Mouse (Mus musculus): ENCODE measurements around the gene Psmd4. TPM values are rescaled to one million over a fixed set of nuclear protein-coding genes. Genes with fewer than 3 reads are reported as not detected.
"Not testable (repeated sequence)": the region's sequence is repeated elsewhere in the genome, so short reads cannot be mapped to it uniquely, and the experiment has no call there.

Gene Psmd4
- polyA plus RNA-seq, 1 experiment from 2014 or later = 205 TPM

DNA sequence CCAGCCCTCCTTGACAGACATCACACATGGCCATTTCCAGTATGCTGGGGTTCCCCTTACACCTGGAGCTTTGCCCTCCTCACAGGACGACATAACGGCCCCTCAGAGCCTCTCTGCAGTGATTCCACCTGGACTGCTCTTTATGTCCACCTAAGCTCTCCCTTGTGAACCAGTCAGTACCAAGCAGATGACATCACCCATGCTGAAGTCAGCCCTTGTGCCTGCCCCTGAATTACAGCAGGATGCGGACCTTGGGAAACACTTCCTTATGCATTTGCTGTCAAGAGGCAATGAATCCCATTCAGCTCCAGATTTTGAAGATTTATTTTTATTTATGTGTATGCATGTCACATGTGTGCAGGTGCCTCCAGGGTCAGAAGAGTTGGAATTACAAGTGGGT, 5.5 kb upstream of the Psmd4 start:
- Histone ChIP-seq H3K36me3 (no peaks in the 10 kb centered on the region), H3K27ac (no peak overlapping the region), H3K4me1 (replicated peaks) (0 out of 2 replicates have a peak, but pooled peaks cover under 1% of the 10 kb centered on the region), H3K27me3 (replicated peaks) (no peaks in the 10 kb centered on the region), H3K9ac (no peak overlapping the region), H3K4me3 (replicated peaks) (no peak overlapping the region), H3K4me2 (replicated peaks) (no peak overlapping the region), H3K9me3 (no peaks in the 10 kb centered on the region)
- 58% methylated on average over 3 of the region's 3 CpGs for WGBS
- no peak for ATAC-seq

DNA sequence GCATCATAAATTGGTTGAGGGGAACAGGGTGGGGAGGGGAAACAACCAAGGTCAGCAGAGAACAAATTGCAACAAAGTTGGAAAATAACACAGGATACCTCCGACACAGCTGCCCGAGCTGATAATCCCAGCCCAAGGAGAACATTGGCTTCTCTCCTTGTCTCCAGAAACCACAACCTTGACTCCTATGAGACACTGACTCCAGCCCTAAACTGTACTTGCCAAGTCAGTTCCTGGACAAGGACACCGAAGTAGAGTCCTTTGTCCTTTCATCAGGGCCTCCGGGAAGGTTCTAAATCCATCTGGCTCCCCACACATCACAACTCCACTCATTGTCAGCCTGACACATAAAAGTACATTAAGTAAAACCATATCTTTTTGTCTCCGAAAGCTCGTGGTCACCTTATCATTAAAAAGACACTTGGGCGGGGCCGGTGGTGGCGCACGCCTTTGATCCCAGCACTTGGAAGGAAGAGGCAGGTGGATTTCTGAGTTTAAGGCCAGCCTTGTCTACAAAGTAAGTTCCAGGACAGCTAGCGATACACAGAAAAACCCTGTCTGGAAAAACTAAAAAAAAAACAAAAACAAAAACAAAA, 4.1 kb upstream of the Psmd4 start:
- ATAC-seq = no peak
- Histone ChIP-seq H3K27me3 (replicated peaks) (no peaks in the 10 kb centered on the region), H3K9ac (no peak overlapping the region), H3K4me2 (replicated peaks) (no peak overlapping the region), H3K27ac (no peak overlapping the region), H3K4me3 (replicated peaks) (no peak overlapping the region), H3K36me3 (no peaks in the 10 kb centered on the region), H3K9me3 (no peaks in the 10 kb centered on the region), H3K4me1 (replicated peaks) (peaks cover 4% of the 10 kb centered on the region)
- 87% methylated on average over 11 of the region's 11 CpGs for WGBS

DNA sequence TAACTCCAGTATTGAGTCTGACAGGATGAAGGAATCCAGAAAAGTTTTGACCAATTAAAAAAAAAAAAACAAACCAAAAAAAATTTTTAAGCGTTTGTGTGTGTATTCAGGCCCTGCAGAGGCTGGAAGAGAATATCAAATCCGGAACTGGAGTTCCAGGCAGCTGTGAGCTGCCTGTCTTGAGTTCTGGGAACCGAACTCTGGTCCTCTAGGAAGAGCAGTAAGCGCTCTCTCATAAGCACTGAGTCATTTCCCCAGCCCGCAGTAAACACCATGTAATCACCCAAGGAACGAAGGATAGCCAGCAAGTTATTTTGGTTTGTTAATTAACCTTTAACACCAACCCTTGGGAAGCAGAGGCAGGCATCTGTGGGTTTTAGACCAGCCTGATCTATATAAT, 837 bp upstream of the Psmd4 start:
- no peak for ATAC-seq
- Histone ChIP-seq H3K4me1 (replicated peaks) (peaks cover 9% of the 10 kb centered on the region), H3K9ac (no peak overlapping the region), H3K27ac (no peak overlapping the region), H3K27me3 (replicated peaks) (no peaks in the 10 kb centered on the region), H3K9me3 (no peaks in the 10 kb centered on the region), H3K4me2 (replicated peaks) (no peak overlapping the region), H3K36me3 (peaks cover 4% of the 10 kb centered on the region; the same call in 1 of the 2 replicates), H3K4me3 (replicated peaks) (no peak overlapping the region)
- WGBS = 59% methylated on average over 6 of the region's 6 CpGs

DNA sequence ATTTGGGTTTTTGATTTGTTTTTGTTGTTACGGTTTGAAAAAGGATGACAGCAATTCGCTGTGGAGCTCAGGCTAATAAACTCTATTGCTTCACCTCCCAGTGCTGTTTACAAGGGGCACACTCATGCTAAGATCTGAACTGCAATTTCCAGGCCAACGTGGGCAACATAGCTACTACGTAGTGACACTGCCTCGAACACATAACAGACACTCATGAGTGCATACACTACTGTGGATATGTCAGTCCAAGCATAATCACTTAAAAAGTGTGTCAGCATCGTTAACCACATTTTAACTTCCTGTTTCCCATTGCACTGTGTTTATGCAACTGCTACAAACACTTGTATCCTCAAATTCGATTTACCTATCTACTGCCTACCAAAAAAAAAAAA, 420 bp upstream of the Psmd4 start:
- Histone ChIP-seq H3K4me1 (replicated peaks) (peaks cover 9% of the 10 kb centered on the region), H3K4me2 (replicated peaks) (peak overlapping the region; percentile 62), H3K27me3 (replicated peaks) (no peaks in the 10 kb centered on the region), H3K36me3 (peaks cover 6% of the 10 kb centered on the region; the same call in 1 of the 2 replicates), H3K9me3 (no peaks in the 10 kb centered on the region), H3K4me3 (replicated peaks) (peak overlapping the region; percentile 93), H3K9ac (no peak overlapping the region), H3K27ac (peak overlapping the region; percentile 71; the same call in 1 of the 2 replicates)
- 17% methylated on average over 7 of the region's 7 CpGs for WGBS
- peak; percentile 66 for ATAC-seq

DNA sequence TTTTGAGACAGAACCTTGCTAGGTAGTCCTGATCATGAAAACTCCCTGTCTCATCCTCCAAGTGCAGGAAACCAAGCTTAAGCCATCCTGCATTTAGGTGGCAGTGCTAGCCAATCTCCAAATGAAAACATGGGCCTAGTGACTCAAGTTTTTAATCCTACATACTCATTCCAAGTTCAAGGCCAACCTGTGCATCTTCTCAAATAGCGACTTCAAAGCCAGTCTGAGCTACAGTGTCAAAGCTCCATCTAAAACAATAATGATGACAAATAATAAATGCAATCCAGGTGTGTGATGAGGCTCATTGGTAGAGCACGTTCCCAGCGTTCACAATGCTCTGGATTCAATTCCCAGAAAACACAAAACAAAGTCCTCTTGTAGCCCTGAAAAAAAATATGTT, 789 bp downstream of the Psmd4 start:
- Histone ChIP-seq H3K4me3 (replicated peaks) (peak overlapping the region; percentile 93), H3K27ac (no peak overlapping the region), H3K9me3 (no peaks in the 10 kb centered on the region), H3K27me3 (replicated peaks) (no peaks in the 10 kb centered on the region), H3K36me3 (peaks cover 7% of the 10 kb centered on the region; the same call in 1 of the 2 replicates), H3K4me1 (replicated peaks) (peaks cover 9% of the 10 kb centered on the region), H3K9ac (peak overlapping the region; percentile 88), H3K4me2 (replicated peaks) (peak overlapping the region; percentile 57)
- no peak for ATAC-seq
- 12% methylated on average over 3 of the region's 3 CpGs for WGBS

DNA sequence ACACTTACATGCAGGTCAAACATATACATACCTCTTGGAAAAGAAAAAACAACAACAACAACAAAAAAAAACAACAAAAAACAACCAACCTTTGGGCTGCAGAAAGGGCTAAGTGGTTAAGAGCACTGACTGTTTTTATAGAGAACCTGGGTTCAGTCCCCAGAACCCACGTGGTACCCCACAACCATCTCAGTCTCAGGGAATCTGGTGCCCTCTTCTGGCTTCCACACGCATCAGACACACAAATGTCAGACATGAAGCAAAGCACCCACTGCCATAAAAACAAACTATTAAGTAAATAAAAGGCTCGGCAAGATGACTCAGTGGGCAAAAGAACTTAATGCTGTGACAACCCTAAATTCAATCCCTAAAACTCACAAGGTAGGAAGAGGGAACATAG, 12.5 kb downstream of the Psmd4 start:
- 52% methylated on average over 3 of the region's 3 CpGs for WGBS
- no peak for ATAC-seq
- H3K4me1 ChIP-seq (replicated peaks) = peaks cover 18% of the 10 kb centered on the region
- no peak overlapping the region for H3K27ac ChIP-seq
- no peak overlapping the region for H3K4me2 ChIP-seq (replicated peaks)
- H3K9ac ChIP-seq = no peak overlapping the region
- H3K27me3 ChIP-seq (replicated peaks) = no peaks in the 10 kb centered on the region
- no peaks in the 10 kb centered on the region for H3K9me3 ChIP-seq
- peaks cover 29% of the 10 kb centered on the region for H3K36me3 ChIP-seq
- no peak overlapping the region for H3K4me3 ChIP-seq (replicated peaks)

DNA sequence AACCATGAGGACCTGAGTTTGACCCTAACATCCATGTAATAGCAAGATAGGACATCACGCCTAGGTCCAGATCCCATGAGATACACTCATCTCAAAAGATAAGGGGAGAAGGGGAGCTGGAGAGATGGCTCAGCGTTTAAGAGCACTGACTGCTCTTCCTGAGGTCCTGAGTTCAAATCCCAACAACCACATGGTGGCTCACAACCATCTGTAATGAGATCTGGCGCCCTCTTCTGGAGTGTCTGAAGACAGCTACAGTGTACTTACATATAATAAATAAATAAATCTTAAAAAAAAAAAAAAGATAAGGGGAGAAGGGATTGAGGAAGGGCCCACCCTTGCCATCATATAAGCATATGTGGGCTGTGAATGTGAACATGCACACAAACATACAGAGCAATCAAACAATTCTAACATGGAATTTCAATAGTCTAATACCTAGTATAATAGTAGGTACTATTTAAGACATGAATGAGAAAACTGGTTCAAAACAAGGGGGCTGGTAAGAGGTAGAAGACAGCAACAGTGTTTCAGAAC, 13.1 kb downstream of the Psmd4 start:
- Histone ChIP-seq H3K27ac (peak overlapping the region; percentile 51), H3K4me1 (replicated peaks) (peaks cover 24% of the 10 kb centered on the region), H3K36me3 (peaks cover 23% of the 10 kb centered on the region)
- not testable (repeated sequence) for H3K9ac ChIP-seq; ATAC-seq; H3K27me3 ChIP-seq (replicated peaks); H3K9me3 ChIP-seq; H3K4me2 ChIP-seq (replicated peaks); H3K4me3 ChIP-seq (replicated peaks)
- WGBS = 78% methylated on average over 3 of the region's 3 CpGs

DNA sequence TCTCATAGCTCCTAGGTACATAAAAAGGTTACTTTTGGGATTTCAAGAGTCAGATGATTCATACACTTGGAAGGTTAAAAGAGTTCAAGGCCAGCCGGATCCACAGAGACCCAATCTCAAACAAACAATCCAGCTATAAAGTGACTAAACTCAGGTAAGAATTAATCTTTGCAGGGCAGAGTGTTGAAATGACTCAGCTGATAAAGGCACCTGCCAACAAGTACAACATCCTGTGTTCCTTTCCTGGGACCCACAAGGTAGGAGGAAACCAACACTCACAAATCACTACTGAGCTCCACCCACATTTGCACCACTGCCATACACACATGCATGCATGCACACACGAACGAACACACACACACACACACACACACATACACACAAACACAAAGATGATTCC, 13.8 kb downstream of the Psmd4 start:
- H3K9ac ChIP-seq = no peak overlapping the region
- H3K36me3 ChIP-seq = peaks cover 18% of the 10 kb centered on the region
- no peak overlapping the region for H3K4me3 ChIP-seq (replicated peaks)
- H3K4me1 ChIP-seq (replicated peaks) = peaks cover 25% of the 10 kb centered on the region
- no peaks in the 10 kb centered on the region for H3K9me3 ChIP-seq
- WGBS = 60% methylated on average over 3 of the region's 3 CpGs
- peak overlapping the region; percentile 51; the same call in 1 of the 2 replicates for H3K27ac ChIP-seq
- ATAC-seq = peak; percentile 69
- no peak overlapping the region for H3K4me2 ChIP-seq (replicated peaks)
- no peaks in the 10 kb centered on the region for H3K27me3 ChIP-seq (replicated peaks)

DNA sequence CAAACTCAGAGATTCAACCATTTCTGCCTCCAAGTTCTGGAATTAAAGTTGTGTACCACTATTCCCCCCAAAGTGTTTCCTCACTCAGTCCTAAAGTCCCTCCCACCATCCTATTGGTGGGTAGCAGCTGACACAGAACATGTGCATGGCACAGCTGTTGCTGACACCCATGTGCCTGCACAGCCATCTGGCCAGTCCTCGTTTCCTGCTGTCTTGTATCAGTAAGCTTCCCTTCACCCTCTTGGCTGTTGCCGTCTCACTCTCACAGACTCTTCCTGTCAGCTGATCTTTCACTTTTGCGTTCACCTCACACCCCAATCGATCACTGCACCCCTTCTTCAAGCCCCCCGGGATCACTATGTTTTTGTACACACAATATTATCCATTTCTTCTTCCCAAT, 14.7 kb downstream of the Psmd4 start:
- H3K4me2 ChIP-seq (replicated peaks) = no peak overlapping the region
- ATAC-seq = peak; percentile 48
- H3K9me3 ChIP-seq = no peaks in the 10 kb centered on the region
- no peak overlapping the region for H3K9ac ChIP-seq
- H3K4me1 ChIP-seq (replicated peaks) = peaks cover 25% of the 10 kb centered on the region
- 36% methylated on average over 5 of the region's 5 CpGs for WGBS
- peaks cover 12% of the 10 kb centered on the region; the same call in 1 of the 2 replicates for H3K36me3 ChIP-seq
- H3K27me3 ChIP-seq (replicated peaks) = no peaks in the 10 kb centered on the region
- H3K4me3 ChIP-seq (replicated peaks) = no peak overlapping the region
- peak overlapping the region; percentile 62 for H3K27ac ChIP-seq

DNA sequence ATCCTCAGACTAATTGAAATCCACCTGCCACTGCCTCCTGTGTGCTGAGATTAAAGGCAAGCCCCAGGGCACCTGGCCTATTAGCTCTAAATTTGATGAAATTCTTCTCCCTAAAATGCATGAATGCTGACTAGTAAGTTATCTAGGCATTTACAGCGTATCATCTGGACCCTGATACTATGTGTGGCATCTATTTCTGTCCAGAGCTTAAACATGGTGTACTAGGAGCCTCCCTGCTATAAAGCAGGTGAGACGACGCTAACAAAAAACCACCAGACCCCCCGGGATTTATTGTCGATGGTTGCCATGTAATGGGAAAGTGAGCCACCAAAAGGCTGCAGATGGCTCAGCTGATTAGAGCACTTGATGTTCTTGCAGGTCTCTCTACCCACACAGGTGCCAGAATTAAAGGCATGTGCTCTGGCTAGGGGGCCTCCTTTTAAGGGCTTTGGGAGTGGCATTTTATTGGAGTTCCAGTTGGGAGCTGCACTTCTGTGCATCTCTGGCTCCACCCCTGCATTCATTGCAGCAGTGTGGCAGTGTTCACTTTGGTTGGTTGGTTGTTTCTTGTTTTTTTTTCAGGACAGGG, 15.3 kb downstream of the Psmd4 start:
- 0 out of 2 replicates have a peak overlapping the region, but pooled peaks have one; percentile 62 for H3K27ac ChIP-seq
- H3K9me3 ChIP-seq = no peaks in the 10 kb centered on the region
- 41% methylated on average over 5 of the region's 5 CpGs for WGBS
- H3K9ac ChIP-seq = no peak overlapping the region
- H3K4me1 ChIP-seq (replicated peaks) = peaks cover 25% of the 10 kb centered on the region
- H3K4me3 ChIP-seq (replicated peaks) = no peak overlapping the region
- ATAC-seq = peak; percentile 46
- 0 out of 2 replicates have a peak, but pooled peaks cover 8% of the 10 kb centered on the region for H3K36me3 ChIP-seq
- H3K27me3 ChIP-seq (replicated peaks) = no peaks in the 10 kb centered on the region
- no peak overlapping the region; the same call in 1 of the 2 replicates for H3K4me2 ChIP-seq (replicated peaks)

DNA sequence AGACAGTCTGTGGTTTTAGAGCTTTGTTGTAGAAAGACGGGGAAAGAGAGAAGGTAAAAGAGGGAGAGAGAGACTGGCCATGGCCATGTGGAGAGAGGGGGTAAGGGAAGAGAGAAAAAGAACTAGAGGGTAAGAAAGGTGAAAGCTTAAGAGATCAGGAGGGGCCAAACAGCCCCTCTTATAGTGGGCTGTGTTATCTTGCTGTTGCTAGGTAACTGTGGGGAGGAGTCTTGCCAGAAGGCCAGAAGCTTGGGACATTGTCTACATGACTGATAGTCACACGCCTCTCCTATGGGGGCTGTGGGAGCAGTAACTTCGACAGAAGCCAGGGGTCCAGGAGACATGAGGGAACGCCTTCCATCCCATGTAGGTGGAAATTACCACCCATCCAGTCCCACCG, 17.2 kb downstream of the Psmd4 start:
- no peak overlapping the region for H3K9ac ChIP-seq
- WGBS = 29% methylated on average over 5 of the region's 5 CpGs
- peak overlapping the region; percentile 33; the same call in 1 of the 2 replicates for H3K4me2 ChIP-seq (replicated peaks)
- no peak for ATAC-seq
- H3K27ac ChIP-seq = no peak overlapping the region
- no peaks in the 10 kb centered on the region for H3K36me3 ChIP-seq
- peaks cover 25% of the 10 kb centered on the region for H3K4me1 ChIP-seq (replicated peaks)
- no peak overlapping the region for H3K4me3 ChIP-seq (replicated peaks)
- H3K9me3 ChIP-seq = no peaks in the 10 kb centered on the region
- H3K27me3 ChIP-seq (replicated peaks) = no peaks in the 10 kb centered on the region

DNA sequence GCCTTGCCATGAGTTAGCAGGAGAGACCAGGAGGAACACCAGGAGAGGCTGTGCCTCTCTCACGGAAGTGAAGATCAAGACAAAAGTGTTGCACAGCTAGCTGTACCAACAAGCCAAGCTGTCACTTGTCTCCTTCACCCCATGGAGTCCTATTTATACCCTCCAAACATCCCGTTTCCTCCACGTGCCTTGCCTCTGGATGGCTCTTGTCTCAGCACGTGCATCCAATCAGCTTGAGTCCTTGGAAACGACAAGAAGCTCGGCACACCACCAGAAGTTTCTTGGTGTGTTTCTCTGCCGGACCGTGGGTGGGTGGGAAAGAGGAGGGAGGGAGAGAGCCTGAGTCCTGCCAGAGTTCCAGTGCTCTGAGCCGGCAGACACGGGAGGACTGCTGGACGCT, 17.9 kb downstream of the Psmd4 start:
- ATAC-seq = 0 out of 2 replicates have a peak, but pooled peaks have one; percentile 2
- WGBS = 19% methylated on average over 11 of the region's 11 CpGs
- no peak overlapping the region for H3K4me3 ChIP-seq (replicated peaks)

More for the DNA sequence above, 17.9 kb downstream of the Psmd4 start:
- Histone ChIP-seq H3K36me3 (no peaks in the 10 kb centered on the region), H3K4me2 (replicated peaks) (peak overlapping the region; percentile 33), H3K4me1 (replicated peaks) (peaks cover 25% of the 10 kb centered on the region), H3K9ac (0 out of 2 replicates have a peak overlapping the region, but pooled peaks have one; percentile 4), H3K27me3 (replicated peaks) (no peaks in the 10 kb centered on the region), H3K27ac (0 out of 2 replicates have a peak overlapping the region, but pooled peaks have one; percentile 17), H3K9me3 (no peaks in the 10 kb centered on the region)
